Mouse (Mus musculus): ENCODE measurements around the gene Prss57.

Gene Prss57

DNA sequence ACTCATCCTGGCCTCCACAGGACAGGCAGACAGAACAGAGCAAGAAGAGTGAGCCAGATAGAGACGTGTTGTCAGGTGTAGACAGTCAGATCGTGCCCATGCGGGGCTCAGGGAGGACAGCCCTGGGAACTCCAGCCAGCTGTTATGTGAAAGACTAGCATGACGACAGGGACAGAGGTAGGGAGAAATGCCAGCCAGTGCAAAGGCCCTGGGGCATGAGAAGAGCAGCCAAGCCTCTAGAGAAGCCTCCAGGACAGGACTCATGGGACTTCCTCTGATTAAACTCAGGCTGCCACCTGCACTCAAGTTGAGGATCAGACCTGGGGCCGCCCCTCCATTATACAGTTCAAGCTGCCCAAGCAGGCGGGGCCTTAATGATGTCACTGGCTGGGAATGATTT lies 42.3 kb downstream of the Prss57 start:
- DNase-seq = no peak

DNA sequence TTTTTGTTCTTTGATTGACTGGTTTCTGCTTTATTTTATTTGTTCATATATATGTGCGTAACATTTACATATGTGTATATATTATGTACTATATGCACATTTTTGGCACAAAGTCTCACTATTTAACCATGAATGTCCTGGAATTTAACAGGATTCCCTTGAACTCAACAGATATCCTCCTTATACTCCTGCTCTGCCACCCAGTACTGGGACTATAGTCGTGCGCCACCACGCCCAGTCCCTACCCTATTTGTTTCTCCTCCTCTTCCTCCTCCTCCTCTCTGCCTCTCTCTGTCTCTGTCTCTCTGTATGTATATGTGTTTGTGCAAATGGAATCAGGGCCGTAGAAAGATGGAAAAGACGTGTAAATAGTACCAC lies 44.0 kb downstream of the Prss57 start:
- peak; percentile 31 for DNase-seq

DNA sequence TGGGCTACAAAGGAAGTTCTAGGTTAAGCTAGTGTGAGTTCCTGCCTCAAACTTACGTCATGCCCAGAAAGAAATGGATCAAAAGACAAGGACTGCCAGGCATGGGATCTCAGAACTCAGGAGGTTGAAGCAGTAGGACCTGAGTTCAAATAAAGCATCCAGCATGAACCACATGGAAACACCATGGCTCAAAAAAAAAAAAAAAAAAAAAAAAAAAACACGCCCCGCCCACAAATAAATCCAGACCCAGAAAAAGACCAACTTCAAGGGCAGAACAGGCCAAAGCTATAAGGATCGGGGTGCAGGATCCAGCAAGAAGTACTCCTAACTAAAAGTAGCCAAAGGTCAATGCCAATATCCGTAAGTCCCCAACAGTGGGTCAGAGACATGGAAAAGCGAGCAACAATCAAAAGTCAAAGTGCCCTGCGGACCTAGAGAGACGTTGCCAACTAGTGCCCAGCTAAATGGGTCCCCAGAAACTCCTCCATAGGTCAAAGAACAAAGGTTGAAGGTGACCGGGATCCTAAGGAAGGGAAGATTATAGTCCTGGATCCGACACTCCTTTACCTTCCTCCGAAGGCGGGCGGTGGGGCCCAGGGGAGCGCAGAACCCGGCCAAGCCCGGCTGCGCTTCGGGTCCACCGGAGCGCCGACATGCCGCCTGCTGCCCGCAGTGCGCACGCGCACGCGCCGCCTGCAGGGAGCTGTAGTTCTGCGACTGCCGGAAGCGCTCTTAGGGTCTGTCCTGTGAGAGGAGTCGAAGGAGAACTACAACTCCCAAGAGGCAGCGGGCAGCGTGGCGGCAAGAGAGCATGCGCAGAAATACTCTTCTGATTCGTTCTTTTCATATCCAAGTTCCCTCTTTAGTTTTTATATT lies 44.6 kb downstream of the Prss57 start, which contains the start of gene Polrmt:
Gene Polrmt, minus strand, starts transcription at position 684 of the 876 bp plus-strand sequence.
- DNase-seq = peak; percentile 96

DNA sequence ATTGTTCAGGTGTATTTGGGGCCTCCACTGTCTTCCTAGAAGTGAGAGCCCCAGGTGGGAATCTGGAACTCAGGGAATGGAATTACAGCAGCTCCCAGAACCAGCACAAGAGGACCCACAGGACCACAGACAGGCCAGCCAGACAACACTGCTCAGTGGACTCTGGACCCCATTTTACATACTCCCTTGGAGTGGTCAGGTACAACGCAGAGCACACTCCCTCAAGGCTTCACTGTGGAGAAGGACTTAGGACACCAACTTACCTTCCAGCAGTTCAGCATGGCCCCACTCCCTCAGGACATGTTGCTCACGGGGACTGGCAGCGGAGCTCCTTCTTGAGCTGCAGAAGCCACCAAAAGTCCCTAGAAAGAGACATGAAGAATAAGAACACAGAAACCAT lies 45.4 kb downstream of the Prss57 start:
- no peak for DNase-seq

DNA sequence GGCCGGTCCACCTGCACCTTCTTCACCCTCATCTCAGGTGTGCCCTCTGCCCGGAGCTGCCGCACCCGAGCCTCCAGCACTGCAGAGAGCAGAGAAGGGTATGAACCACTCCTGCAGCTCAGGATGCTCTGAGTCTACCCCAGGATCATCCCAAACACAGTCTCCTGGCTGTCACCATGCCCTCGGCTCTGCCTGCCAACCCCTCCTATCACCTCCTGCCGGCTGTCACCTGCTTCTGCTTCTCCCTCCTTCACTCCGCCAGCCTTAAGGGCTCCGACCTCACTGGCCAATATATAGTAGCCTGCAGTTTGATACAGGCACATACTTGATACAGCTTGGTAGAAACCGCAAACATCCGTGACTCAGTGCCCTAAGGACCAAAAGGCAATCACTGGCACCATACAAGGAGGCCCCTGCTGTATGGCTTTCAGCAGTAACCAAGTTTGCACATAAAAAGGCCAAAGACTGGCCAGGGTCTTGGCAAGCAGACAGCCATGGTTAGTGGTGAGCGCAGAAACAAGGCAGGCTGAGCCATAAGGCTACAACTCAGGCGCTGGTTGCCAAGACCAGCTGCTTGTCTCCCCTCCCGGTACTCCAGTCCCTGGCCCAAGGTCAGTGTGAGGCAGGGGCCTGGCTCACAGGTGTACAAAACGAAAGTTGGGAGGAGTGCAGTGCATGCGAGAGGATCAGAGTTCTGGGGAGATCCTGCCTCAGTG lies 47.0 kb downstream of the Prss57 start:
- no peak for DNase-seq

DNA sequence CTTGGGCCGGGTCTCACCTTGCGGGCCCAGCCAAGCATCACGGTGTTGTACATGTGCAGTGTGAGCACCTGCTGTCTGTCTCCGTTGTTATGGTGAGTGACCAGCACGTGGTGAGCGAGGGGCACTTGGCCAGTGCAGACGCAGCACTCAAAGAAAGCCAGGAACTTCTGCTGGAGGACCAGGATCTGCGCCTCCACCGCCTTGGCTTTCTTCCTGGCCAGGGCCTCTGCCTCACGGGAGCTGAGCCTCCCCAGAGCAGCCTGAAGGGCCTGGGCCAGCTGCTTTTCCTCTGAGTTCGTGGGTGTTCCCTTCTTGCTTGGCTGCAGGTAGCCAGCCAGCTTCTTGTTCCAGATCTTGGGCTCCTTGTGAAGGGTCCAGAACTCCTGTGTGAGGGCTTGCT lies 47.6 kb downstream of the Prss57 start:
- no peak for DNase-seq

DNA sequence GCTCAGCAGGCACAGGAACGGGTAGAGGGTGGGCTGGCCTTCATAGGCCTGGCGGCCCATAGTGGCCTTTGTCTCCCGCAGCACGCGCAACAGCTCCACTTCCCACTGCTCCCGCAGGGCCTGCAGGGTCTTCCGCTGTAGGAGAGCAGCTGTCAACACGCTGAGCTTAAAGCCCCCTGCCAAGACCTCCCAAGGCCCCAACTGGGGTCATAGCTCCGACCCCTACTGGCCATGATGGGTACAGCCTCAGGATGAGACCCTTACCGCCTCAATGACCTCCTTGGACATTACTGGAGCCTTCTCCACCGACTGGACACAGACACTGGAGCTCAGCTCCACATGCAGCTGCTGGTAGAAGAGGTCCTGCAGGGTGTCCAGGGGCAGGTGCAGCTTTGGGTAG lies 49.9 kb downstream of the Prss57 start:
- DNase-seq = no peak

DNA sequence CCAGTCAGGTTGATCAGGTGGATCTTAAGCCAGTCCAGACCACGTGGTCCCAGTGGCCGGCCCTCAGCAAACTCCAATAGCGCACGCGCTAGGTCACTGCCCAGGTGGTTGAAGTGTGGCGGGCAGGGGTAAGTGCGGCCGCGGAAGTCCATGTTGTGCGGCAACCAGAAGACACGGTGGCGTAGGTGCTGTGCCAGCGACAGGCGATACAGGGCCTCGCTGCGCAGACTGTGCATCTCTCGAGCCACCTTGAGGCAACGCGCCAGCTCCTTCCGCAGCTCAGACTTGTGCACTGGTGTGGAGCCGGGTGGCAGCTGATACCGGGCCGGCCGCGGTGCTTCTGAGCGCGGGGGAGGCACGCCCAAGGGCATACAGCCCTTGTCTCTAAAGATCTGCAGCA lies 51.5 kb downstream of the Prss57 start:
- no peak for DNase-seq

DNA sequence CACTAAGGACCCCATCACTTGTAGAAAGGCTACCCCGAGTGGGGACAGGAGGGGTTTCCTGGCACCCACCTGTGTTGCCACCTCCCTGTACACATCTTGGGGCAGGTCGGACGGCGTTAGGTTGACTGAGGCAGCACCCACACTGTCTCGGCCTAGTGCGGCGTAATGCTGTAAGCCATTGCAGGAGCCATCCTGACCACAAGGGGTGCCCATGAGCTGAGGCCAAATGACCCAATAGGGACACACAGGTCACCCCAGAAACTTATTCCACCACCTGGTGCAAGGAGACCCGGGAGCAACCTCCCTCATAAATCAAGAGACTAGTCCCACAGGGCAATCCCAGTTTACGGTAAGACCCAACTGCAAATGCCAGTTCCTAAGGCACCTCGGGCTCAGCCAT lies 52.5 kb downstream of the Prss57 start:
- peak; percentile 36 for DNase-seq

DNA sequence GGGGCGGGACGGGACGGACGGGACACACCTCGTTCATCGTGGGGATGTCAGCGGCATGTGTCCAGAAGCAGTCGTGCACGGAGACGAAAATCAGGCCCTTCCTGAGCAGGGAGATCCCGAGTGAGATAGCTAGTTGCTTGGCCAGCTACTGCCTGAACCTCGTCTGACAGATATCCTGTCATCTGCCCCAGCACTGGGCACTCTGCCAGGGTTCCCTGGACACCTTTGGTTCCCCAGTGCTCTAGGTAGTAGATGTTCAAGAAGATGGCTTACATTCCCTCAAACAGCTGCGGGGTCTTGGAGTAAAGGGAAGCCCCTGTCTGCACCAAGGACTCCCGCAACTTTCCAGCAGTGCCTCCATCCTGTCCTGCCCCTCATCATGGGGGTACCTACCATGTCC lies 54.1 kb downstream of the Prss57 start:
- DNase-seq = no peak

DNA sequence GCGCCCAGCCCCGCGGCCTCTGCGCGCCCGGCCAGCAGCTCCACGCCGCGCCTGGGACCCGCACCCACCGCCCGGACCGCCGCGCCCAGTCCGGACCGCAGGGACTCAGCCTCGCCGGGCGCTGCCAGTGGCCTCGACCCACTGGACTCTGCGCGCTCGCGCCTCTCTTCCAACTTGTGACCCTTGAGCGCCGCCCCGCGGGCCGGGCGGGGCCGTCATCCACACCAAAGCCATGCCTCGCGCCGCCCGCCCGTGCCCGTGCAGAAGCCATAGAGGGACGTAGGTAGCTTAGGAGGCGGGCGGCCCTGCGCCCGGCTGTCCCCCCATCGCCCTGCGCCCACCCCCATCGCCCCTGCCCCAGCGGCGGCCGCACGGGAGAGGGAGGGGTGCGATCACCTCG lies 55.4 kb downstream of the Prss57 start:
- no peak for DNase-seq

DNA sequence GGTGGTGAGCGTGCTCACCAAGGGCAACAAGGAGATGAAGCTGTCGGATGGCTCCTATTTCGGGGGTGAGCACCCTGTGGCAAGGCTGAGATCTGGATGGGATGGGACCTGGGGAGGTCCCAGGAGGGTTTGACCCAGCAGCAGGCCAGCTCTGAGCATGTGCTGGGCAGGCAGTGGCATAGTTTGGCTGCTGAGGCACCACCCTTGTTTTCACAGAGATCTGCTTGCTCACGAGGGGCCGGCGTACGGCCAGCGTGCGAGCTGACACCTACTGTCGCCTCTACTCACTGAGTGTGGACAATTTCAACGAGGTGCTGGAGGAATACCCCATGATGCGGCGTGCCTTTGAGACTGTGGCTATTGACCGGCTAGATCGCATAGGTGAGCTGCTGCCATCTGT lies 56.9 kb downstream of the Prss57 start:
- no peak for DNase-seq

DNA sequence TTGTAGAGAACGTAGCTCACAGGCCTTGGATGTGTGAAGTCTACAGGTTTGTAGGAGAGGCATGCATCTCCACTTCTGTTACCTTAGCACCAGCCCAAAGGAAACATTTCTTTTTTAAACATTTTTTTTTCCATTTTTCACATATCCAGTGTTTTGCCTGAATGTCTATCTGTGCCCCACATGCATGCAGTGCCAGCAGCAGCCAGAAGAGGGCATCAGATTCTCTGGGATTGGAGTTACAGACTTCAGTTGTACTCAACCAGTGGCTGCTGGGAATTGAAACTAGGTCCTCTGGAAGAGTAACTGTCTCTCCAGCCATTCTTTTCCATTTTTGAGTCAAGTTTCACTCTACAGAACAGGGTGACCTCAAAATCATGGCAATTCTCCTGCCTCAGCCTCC lies 58.3 kb downstream of the Prss57 start:
- peak; percentile 65 for DNase-seq
